Mouse (Mus musculus): ENCODE measurements around the gene Stx3. TPM values are rescaled to one million over a fixed set of nuclear protein-coding genes. Genes with fewer than 3 reads are reported as not detected.

The Stx3 gene
- polyA plus RNA-seq, 1 experiment from 2014 or later = 7.0 TPM

GRCm38 (mm10) chr19:11807251-11807650, 12.0 kb downstream of the Stx3 start:
- Histone ChIP-seq H3K27me3 (ENCODE audit: control insufficient read depth, insufficient read depth, low read length) (no peaks in the 10 kb centered on the region), H3K27ac (replicated peaks in 1 of 2; ENCODE audit: control insufficient read depth in 1 of 2, insufficient read depth in 1 of 2, low read depth in 2 of 2, low read length in 2 of 2) (no peak overlapping the region), H3K4me3 (ENCODE audit: control insufficient read depth in 1 of 2, insufficient read depth in 1 of 2, low read depth in 1 of 2, low read length in 2 of 2) (no peak overlapping the region), H3K9me3 (ENCODE audit: control insufficient read depth, low read length) (no peaks in the 10 kb centered on the region), H3K4me2 (ENCODE audit: low read length) (no peak overlapping the region), H3K9ac (ENCODE audit: low read length) (no peak overlapping the region), H3K36me3 (ENCODE audit: control insufficient read depth, insufficient read depth, low read length) (no peaks in the 10 kb centered on the region), H3K4me1 (ENCODE audit: control insufficient read depth in 2 of 2, insufficient read depth in 2 of 2, low read length in 2 of 2) (no peaks in the 10 kb centered on the region; a peak in 1 of 4 replicates)
- no peak for ATAC-seq (ENCODE audit: insufficient number of reproducible peaks, insufficient read depth, low FRiP score, low read depth)
- 43% methylated on average over 2 of the region's 2 CpGs for WGBS

DNA sequence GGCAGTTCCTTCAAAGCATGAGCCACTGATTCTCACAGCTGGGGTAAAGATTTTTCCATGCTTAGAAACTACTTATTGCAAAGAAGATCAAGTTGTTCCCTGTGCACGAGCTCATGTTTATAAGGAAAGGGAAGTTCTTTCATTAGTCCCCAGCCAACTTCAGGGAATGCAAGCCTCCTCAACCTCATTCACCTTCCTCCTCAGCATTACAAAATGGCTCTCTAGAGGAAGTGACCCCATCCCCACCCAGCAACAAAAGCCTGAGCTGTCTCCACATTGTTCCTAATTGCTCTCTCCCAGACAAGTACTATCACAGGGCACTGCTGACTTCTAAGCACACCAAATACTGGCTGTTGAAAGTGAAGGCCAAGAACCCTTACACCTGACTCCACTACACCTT, 14.8 kb downstream of the Stx3 start:
- H3K36me3 ChIP-seq (ENCODE audit: control insufficient read depth, insufficient read depth, low read length) = no peaks in the 10 kb centered on the region
- no peaks in the 10 kb centered on the region for H3K27me3 ChIP-seq (ENCODE audit: control insufficient read depth, insufficient read depth, low read length)
- H3K9me3 ChIP-seq (ENCODE audit: control insufficient read depth, low read length) = no peaks in the 10 kb centered on the region
- H3K27ac ChIP-seq (replicated peaks in 1 of 2; ENCODE audit: control insufficient read depth in 1 of 2, insufficient read depth in 1 of 2, low read depth in 2 of 2, low read length in 2 of 2) = no peak overlapping the region
- no peak overlapping the region for H3K4me2 ChIP-seq (ENCODE audit: low read length)
- H3K4me1 ChIP-seq (ENCODE audit: control insufficient read depth in 2 of 2, insufficient read depth in 2 of 2, low read length in 2 of 2) = no peaks in the 10 kb centered on the region
- ATAC-seq (ENCODE audit: insufficient number of reproducible peaks, insufficient read depth, low FRiP score, low read depth) = no peak
- H3K9ac ChIP-seq (ENCODE audit: low read length) = no peak overlapping the region
- WGBS = 61% methylated on average over 1 of the region's 1 CpGs
- no peak overlapping the region for H3K4me3 ChIP-seq (ENCODE audit: control insufficient read depth in 1 of 2, insufficient read depth in 1 of 2, low read depth in 1 of 2, low read length in 2 of 2)

DNA sequence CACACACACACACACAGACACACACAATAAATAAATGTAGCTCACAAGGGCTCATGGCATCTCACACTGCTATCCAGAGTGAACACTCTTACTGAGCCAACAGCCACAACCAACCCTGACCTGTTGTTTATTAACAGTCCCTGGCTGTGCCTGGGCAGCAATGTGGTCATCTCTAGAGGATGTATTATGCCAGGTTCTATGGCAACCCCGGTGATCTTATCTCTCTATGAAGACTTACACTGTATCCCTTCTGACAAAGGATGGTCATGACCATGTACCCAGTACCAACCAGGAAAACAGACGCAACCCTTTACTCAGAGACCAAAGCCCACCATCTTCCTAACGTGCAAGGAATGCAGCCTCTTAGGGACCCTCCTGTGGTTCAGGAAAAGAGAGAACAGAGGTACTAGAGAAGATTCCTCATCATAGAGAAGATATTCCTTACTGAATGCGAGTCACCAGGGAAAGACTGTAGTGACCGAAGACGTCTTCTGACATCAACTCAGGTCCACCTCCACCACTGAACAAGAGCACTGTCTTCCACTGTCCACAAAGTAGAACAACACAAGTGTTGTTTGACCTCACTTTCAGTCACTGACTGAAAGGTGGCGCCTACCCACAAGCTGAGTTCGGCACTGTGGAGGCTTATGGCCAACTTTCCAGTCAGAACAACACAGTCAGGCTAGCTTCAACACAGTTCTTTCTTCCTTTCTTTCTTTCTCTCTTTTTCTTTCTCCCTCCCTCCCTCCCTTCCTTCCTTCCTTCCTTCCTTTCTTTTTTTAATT, 18.5 kb downstream of the Stx3 start:
- Histone ChIP-seq H3K27me3 (ENCODE audit: control insufficient read depth, insufficient read depth, low read length) (no peaks in the 10 kb centered on the region), H3K9me3 (ENCODE audit: control insufficient read depth, low read length) (no peaks in the 10 kb centered on the region), H3K4me2 (ENCODE audit: low read length) (no peak overlapping the region), H3K36me3 (ENCODE audit: control insufficient read depth, insufficient read depth, low read length) (no peaks in the 10 kb centered on the region), H3K4me3 (ENCODE audit: control insufficient read depth in 1 of 2, insufficient read depth in 1 of 2, low read depth in 1 of 2, low read length in 2 of 2) (no peak overlapping the region), H3K9ac (ENCODE audit: low read length) (no peak overlapping the region), H3K4me1 (ENCODE audit: control insufficient read depth in 2 of 2, insufficient read depth in 2 of 2, low read length in 2 of 2) (no peaks in the 10 kb centered on the region), H3K27ac (replicated peaks in 1 of 2; ENCODE audit: control insufficient read depth in 1 of 2, insufficient read depth in 1 of 2, low read depth in 2 of 2, low read length in 2 of 2) (no peak overlapping the region)
- no peak for ATAC-seq (ENCODE audit: insufficient number of reproducible peaks, insufficient read depth, low FRiP score, low read depth)
- 61% methylated on average over 8 of the region's 8 CpGs for WGBS

- ATAC-seq (ENCODE audit: insufficient number of reproducible peaks, insufficient read depth, low FRiP score, low read depth) = no peak
- Histone ChIP-seq H3K4me1 (ENCODE audit: control insufficient read depth in 2 of 2, insufficient read depth in 2 of 2, low read length in 2 of 2) (no peaks in the 10 kb centered on the region), H3K9me3 (ENCODE audit: control insufficient read depth, low read length) (no peaks in the 10 kb centered on the region), H3K27ac (replicated peaks in 1 of 2; ENCODE audit: control insufficient read depth in 1 of 2, insufficient read depth in 1 of 2, low read depth in 2 of 2, low read length in 2 of 2) (no peak overlapping the region), H3K4me3 (ENCODE audit: control insufficient read depth in 1 of 2, insufficient read depth in 1 of 2, low read depth in 1 of 2, low read length in 2 of 2) (no peak overlapping the region), H3K36me3 (ENCODE audit: control insufficient read depth, insufficient read depth, low read length) (no peaks in the 10 kb centered on the region), H3K27me3 (ENCODE audit: control insufficient read depth, insufficient read depth, low read length) (no peaks in the 10 kb centered on the region), H3K9ac (ENCODE audit: low read length) (no peak overlapping the region), H3K4me2 (ENCODE audit: low read length) (no peak overlapping the region)
- WGBS = 79% methylated on average over 6 of the region's 6 CpGs
Measured at GRCm38 (mm10) chr19:11794447-11794846, 24.8 kb downstream of the Stx3 start.

- Histone ChIP-seq H3K4me3 (ENCODE audit: control insufficient read depth in 1 of 2, insufficient read depth in 1 of 2, low read depth in 1 of 2, low read length in 2 of 2) (no peak overlapping the region), H3K4me2 (ENCODE audit: low read length) (no peak overlapping the region), H3K9ac (ENCODE audit: low read length) (no peak overlapping the region), H3K4me1 (ENCODE audit: control insufficient read depth in 2 of 2, insufficient read depth in 2 of 2, low read length in 2 of 2) (no peaks in the 10 kb centered on the region), H3K36me3 (ENCODE audit: control insufficient read depth, insufficient read depth, low read length) (peaks cover 3% of the 10 kb centered on the region; the same call in 1 of the 2 replicates), H3K9me3 (ENCODE audit: control insufficient read depth, low read length) (no peaks in the 10 kb centered on the region), H3K27ac (replicated peaks in 1 of 2; ENCODE audit: control insufficient read depth in 1 of 2, insufficient read depth in 1 of 2, low read depth in 2 of 2, low read length in 2 of 2) (no peak overlapping the region), H3K27me3 (ENCODE audit: control insufficient read depth, insufficient read depth, low read length) (no peaks in the 10 kb centered on the region)
- 69% methylated on average over 2 of the region's 2 CpGs for WGBS
- ATAC-seq (ENCODE audit: insufficient number of reproducible peaks, insufficient read depth, low FRiP score, low read depth) = no peak
Measured at GRCm38 (mm10) chr19:11793741-11794359, 25.4 kb downstream of the Stx3 start.

DNA sequence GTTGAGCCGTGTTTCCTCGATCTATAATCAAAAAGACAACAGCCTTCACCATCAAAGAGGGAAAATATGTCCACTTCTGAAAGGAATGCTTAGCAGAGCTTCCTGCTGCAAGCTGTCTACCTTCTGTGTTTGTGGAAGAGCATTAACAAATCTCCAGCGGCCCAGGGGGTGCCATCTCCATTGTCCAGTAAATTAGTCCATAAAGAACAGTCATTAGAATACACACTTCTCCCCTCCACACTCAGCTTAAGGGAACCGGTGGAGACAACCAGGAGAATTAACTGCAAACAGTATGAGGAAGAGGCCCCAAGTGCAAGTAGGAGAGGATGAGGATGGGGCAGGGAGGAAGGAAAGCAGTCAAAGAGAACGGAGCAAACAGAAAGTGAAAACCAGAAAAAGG, 27.4 kb downstream of the Stx3 start:
- Histone ChIP-seq H3K4me2 (ENCODE audit: low read length) (no peak overlapping the region), H3K9me3 (ENCODE audit: control insufficient read depth, low read length) (no peaks in the 10 kb centered on the region), H3K4me1 (ENCODE audit: control insufficient read depth in 2 of 2, insufficient read depth in 2 of 2, low read length in 2 of 2) (no peaks in the 10 kb centered on the region), H3K36me3 (ENCODE audit: control insufficient read depth, insufficient read depth, low read length) (peaks cover 3% of the 10 kb centered on the region; the same call in 1 of the 2 replicates), H3K9ac (ENCODE audit: low read length) (no peak overlapping the region), H3K27me3 (ENCODE audit: control insufficient read depth, insufficient read depth, low read length) (no peaks in the 10 kb centered on the region), H3K27ac (replicated peaks in 1 of 2; ENCODE audit: control insufficient read depth in 1 of 2, insufficient read depth in 1 of 2, low read depth in 2 of 2, low read length in 2 of 2) (no peak overlapping the region), H3K4me3 (ENCODE audit: control insufficient read depth in 1 of 2, insufficient read depth in 1 of 2, low read depth in 1 of 2, low read length in 2 of 2) (no peak overlapping the region)
- WGBS = 70% methylated on average over 5 of the region's 5 CpGs
- no peak for ATAC-seq (ENCODE audit: insufficient number of reproducible peaks, insufficient read depth, low FRiP score, low read depth)

DNA sequence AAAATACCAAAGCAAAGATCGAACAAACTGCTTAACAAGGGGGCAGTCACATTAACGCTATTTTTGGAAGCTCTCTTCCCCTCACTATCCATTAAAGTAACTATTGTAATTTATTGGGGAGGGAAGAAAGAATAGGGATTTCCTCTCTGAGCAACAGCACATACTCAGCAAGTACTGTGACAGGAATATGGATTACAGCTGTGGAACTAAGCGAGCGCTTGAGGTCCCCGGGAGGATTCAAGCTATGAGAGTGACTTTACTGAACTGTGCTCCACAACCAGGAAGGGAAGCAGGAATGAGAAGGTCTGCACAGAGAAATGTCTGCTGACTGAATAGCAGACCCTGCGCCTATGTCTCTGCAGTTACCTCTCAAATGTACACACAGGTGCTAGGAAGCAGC, 30.3 kb downstream of the Stx3 start:
- peaks cover 3% of the 10 kb centered on the region; the same call in 1 of the 2 replicates for H3K36me3 ChIP-seq (ENCODE audit: control insufficient read depth, insufficient read depth, low read length)
- H3K4me3 ChIP-seq (ENCODE audit: control insufficient read depth in 1 of 2, insufficient read depth in 1 of 2, low read depth in 1 of 2, low read length in 2 of 2) = no peak overlapping the region
- no peak overlapping the region for H3K4me2 ChIP-seq (ENCODE audit: low read length)
- no peak for ATAC-seq (ENCODE audit: insufficient number of reproducible peaks, insufficient read depth, low FRiP score, low read depth)
- no peaks in the 10 kb centered on the region for H3K27me3 ChIP-seq (ENCODE audit: control insufficient read depth, insufficient read depth, low read length)
- no peaks in the 10 kb centered on the region for H3K4me1 ChIP-seq (ENCODE audit: control insufficient read depth in 2 of 2, insufficient read depth in 2 of 2, low read length in 2 of 2)
- no peak overlapping the region for H3K27ac ChIP-seq (replicated peaks in 1 of 2; ENCODE audit: control insufficient read depth in 1 of 2, insufficient read depth in 1 of 2, low read depth in 2 of 2, low read length in 2 of 2)
- 81% methylated on average over 6 of the region's 6 CpGs for WGBS
- H3K9ac ChIP-seq (ENCODE audit: low read length) = no peak overlapping the region
- no peaks in the 10 kb centered on the region for H3K9me3 ChIP-seq (ENCODE audit: control insufficient read depth, low read length)
